Mouse (Mus musculus): ENCODE results near the gene Sgsm2. TPM values are rescaled to one million over a fixed set of nuclear protein-coding genes. Genes with fewer than 3 reads are reported as not detected.
"Not testable (repeated sequence)": the region's sequence is repeated elsewhere in the genome, so short reads cannot be mapped to it uniquely, and the experiment has no call there.

Sgsm2 gene
- polyA plus RNA-seq, 1 experiment from 2014 or later, result 25.1 TPM

GRCm38 (mm10) chr11:74811027-74811426 is 85.8 kb downstream of the Sgsm2 start:
- H3K36me3 ChIP-seq (ENCODE audit: control insufficient read depth, insufficient read depth, low read length); H3K4me2 ChIP-seq (ENCODE audit: low read length); H3K4me3 ChIP-seq (ENCODE audit: low read length); ATAC-seq; H3K27me3 ChIP-seq (replicated peaks; ENCODE audit: control insufficient read depth, insufficient read depth, low read length); H3K27ac ChIP-seq (ENCODE audit: low read depth, low read length); H3K4me1 ChIP-seq (ENCODE audit: control insufficient read depth, insufficient read depth, low read depth, low read length); H3K9me3 ChIP-seq (ENCODE audit: control insufficient read depth, low read length); H3K9ac ChIP-seq (ENCODE audit: low read depth, low read length): not testable (repeated sequence)
- WGBS, result 54% methylated on average over 3 of the region's 3 CpGs

GRCm38 (mm10) chr11:74810134-74810533 is 86.7 kb downstream of the Sgsm2 start:
- H3K9me3 ChIP-seq (ENCODE audit: control insufficient read depth, low read length), result no peaks in the 10 kb centered on the region
- no peaks in the 10 kb centered on the region for H3K4me1 ChIP-seq (ENCODE audit: control insufficient read depth, insufficient read depth, low read depth, low read length)
- H3K9ac ChIP-seq (ENCODE audit: low read depth, low read length), result no peak overlapping the region
- H3K4me2 ChIP-seq (ENCODE audit: low read length), result no peak overlapping the region
- no peak for ATAC-seq
- H3K4me3 ChIP-seq (ENCODE audit: low read length), result no peak overlapping the region
- H3K36me3 ChIP-seq (ENCODE audit: control insufficient read depth, insufficient read depth, low read length), result peaks cover 10% of the 10 kb centered on the region
- no peaks in the 10 kb centered on the region for H3K27me3 ChIP-seq (replicated peaks; ENCODE audit: control insufficient read depth, insufficient read depth, low read length)
- no peak overlapping the region for H3K27ac ChIP-seq (ENCODE audit: low read depth, low read length)

GRCm38 (mm10) chr11:74808251-74808853 is 88.5 kb downstream of the Sgsm2 start:
- no peak for ATAC-seq
- Histone ChIP-seq H3K9ac (ENCODE audit: low read depth, low read length) (no peak overlapping the region), H3K4me3 (ENCODE audit: low read length) (no peak overlapping the region), H3K4me2 (ENCODE audit: low read length) (no peak overlapping the region), H3K27me3 (replicated peaks; ENCODE audit: control insufficient read depth, insufficient read depth, low read length) (no peaks in the 10 kb centered on the region), H3K27ac (ENCODE audit: low read depth, low read length) (no peak overlapping the region), H3K4me1 (ENCODE audit: control insufficient read depth, insufficient read depth, low read depth, low read length) (no peaks in the 10 kb centered on the region), H3K9me3 (ENCODE audit: control insufficient read depth, low read length) (no peaks in the 10 kb centered on the region), H3K36me3 (ENCODE audit: control insufficient read depth, insufficient read depth, low read length) (peaks cover 17% of the 10 kb centered on the region)
- 90% methylated on average over 6 of the region's 6 CpGs for WGBS

GRCm38 (mm10) chr11:74807246-74807882 is 89.5 kb downstream of the Sgsm2 start:
- ATAC-seq, result no peak
- H3K27me3 ChIP-seq (replicated peaks; ENCODE audit: control insufficient read depth, insufficient read depth, low read length), result no peaks in the 10 kb centered on the region
- H3K27ac ChIP-seq (ENCODE audit: low read depth, low read length), result no peak overlapping the region
- H3K36me3 ChIP-seq (ENCODE audit: control insufficient read depth, insufficient read depth, low read length), result peaks cover 17% of the 10 kb centered on the region
- no peak overlapping the region for H3K4me2 ChIP-seq (ENCODE audit: low read length)
- H3K4me3 ChIP-seq (ENCODE audit: low read length), result no peak overlapping the region
- 89% methylated on average over 6 of the region's 6 CpGs for WGBS
- H3K9ac ChIP-seq (ENCODE audit: low read depth, low read length), result no peak overlapping the region
- H3K9me3 ChIP-seq (ENCODE audit: control insufficient read depth, low read length), result no peaks in the 10 kb centered on the region
- H3K4me1 ChIP-seq (ENCODE audit: control insufficient read depth, insufficient read depth, low read depth, low read length), result no peaks in the 10 kb centered on the region

GRCm38 (mm10) chr11:74804081-74804627 is 92.7 kb downstream of the Sgsm2 start:
- no peaks in the 10 kb centered on the region for H3K27me3 ChIP-seq (replicated peaks; ENCODE audit: control insufficient read depth, insufficient read depth, low read length)
- no peak overlapping the region for H3K9ac ChIP-seq (ENCODE audit: low read depth, low read length)
- peaks cover 20% of the 10 kb centered on the region for H3K36me3 ChIP-seq (ENCODE audit: control insufficient read depth, insufficient read depth, low read length)
- H3K4me1 ChIP-seq (ENCODE audit: control insufficient read depth, insufficient read depth, low read depth, low read length), result no peaks in the 10 kb centered on the region
- ATAC-seq, result no peak
- WGBS, result 94% methylated on average over 3 of the region's 3 CpGs
- H3K4me3 ChIP-seq (ENCODE audit: low read length), result no peak overlapping the region
- no peak overlapping the region for H3K4me2 ChIP-seq (ENCODE audit: low read length)
- no peaks in the 10 kb centered on the region for H3K9me3 ChIP-seq (ENCODE audit: control insufficient read depth, low read length)
- H3K27ac ChIP-seq (ENCODE audit: low read depth, low read length), result no peak overlapping the region

GRCm38 (mm10) chr11:74800658-74801057 is 96.2 kb downstream of the Sgsm2 start:
- no peak for ATAC-seq
- Histone ChIP-seq H3K4me2 (ENCODE audit: low read length) (no peak overlapping the region), H3K27ac (ENCODE audit: low read depth, low read length) (no peak overlapping the region), H3K27me3 (replicated peaks; ENCODE audit: control insufficient read depth, insufficient read depth, low read length) (no peaks in the 10 kb centered on the region), H3K36me3 (ENCODE audit: control insufficient read depth, insufficient read depth, low read length) (peaks cover 25% of the 10 kb centered on the region), H3K4me3 (ENCODE audit: low read length) (no peak overlapping the region), H3K9me3 (ENCODE audit: control insufficient read depth, low read length) (no peaks in the 10 kb centered on the region), H3K4me1 (ENCODE audit: control insufficient read depth, insufficient read depth, low read depth, low read length) (no peaks in the 10 kb centered on the region), H3K9ac (ENCODE audit: low read depth, low read length) (no peak overlapping the region)
- 67% methylated on average over 4 of the region's 4 CpGs for WGBS

Small RNAs within 50 kb of the gene (microRNA-seq; reads per million reads assigned to microRNA genes)
- gene Mir6926, result 0.62 reads per million

Other genes starting within 250 kb of the Sgsm2 start
- gene Cluh, start 247.6 kb downstream of the Sgsm2 start, polyA plus RNA-seq (2015; fragmentation: Nextera tagmentation; extraction: Ambion mirVana), result 18.7 and 22.7 TPM in 2 replicates
- 46.0 and 46.8 TPM in 2 replicates for gene Pafah1b1, start 172.4 kb downstream of the Sgsm2 start, polyA plus RNA-seq (2015; fragmentation: Nextera tagmentation; extraction: Ambion mirVana)
- gene Mettl16, start 126.2 kb downstream of the Sgsm2 start, polyA plus RNA-seq (2015; fragmentation: Nextera tagmentation; extraction: Ambion mirVana), result 52.2 and 55.3 TPM in 2 replicates
- 7.3 and 8.4 TPM in 2 replicates for gene Mnt, start 66.1 kb downstream of the Sgsm2 start, polyA plus RNA-seq (2015; fragmentation: Nextera tagmentation; extraction: Ambion mirVana)
- 26.1 and 29.6 TPM in 2 replicates for gene Tsr1, start 1.0 kb upstream of the Sgsm2 start, polyA plus RNA-seq (2015; fragmentation: Nextera tagmentation; extraction: Ambion mirVana)
- 11.6 and 14.0 TPM in 2 replicates for gene Smg6, start 28.8 kb upstream of the Sgsm2 start, polyA plus RNA-seq (2015; fragmentation: Nextera tagmentation; extraction: Ambion mirVana)
- 39.5 and 42.9 TPM in 2 replicates for gene Srr, start 28.9 kb upstream of the Sgsm2 start, polyA plus RNA-seq (2015; fragmentation: Nextera tagmentation; extraction: Ambion mirVana)

Data from hindbrain, embryonic 16.5 days (tissue).